Mouse (Mus musculus) erythroblast, adult 5-6 weeks (primary cell): ENCODE measurements at regions not wholly inside any gene's neighbourhood (a gene's known extent, or its start where the extent isn't known, plus 50 kb on each side); places are given as distances from the start of the nearest gene placed in this dataset.
A peak's percentile ranks its signal among the peaks of the same experiment; 100 is the strongest.

Source experiments
- ATAC-seq: replicated peaks from 2 replicates; pipeline ENCODE4 v1.8.0; 2016; ENCODE audit warnings: moderate number of reproducible peaks, mild to moderate bottlenecking, moderate TSS enrichment, inconsistent platforms; ENCODE audit not compliant: poor library complexity, low FRiP score, severe bottlenecking

DNA sequence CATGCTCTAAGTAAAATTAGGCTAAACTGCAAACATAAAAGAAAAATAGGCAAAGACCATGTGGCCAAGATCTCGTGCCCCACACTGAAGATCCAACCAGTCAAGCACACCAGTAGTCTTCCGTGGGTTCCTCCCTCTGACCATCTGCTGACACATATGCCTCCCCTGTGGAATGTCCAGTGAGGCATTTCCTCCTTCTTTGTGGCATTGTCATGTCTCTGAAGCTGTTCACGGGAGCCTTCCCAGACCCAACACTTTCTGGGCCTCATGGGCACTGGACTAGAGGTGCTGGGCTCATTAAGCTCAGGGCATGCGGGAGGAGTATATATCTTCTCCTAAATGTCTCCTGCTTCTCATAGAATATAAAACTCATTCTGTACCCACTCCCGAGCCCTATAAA lies 237.3 kb upstream of the Hes1 start:
- ATAC-seq = no peak

DNA sequence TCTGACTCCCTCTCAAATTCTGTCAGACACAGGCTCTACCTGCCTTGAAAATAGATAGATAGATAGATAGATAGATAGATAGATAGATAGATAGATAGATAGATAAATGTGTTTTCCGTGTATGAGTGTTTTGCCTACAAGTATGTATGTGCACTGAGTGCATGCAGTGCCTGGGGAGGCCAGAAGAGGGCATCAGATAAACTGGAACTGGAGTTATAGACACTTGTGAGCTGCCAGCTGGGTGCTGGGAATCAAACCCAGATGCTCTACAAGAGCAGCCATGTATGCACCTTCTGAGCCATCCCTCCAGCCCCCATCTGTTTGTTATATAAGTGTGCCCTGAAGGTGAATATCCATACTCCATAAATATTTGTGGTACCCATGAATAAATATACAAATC lies 236.4 kb upstream of the Hes1 start:
- ATAC-seq = no peak

GRCm38 (mm10) chr16:29829457-29829856 lies 234.7 kb upstream of the Hes1 start:
- ATAC-seq = no peak

DNA sequence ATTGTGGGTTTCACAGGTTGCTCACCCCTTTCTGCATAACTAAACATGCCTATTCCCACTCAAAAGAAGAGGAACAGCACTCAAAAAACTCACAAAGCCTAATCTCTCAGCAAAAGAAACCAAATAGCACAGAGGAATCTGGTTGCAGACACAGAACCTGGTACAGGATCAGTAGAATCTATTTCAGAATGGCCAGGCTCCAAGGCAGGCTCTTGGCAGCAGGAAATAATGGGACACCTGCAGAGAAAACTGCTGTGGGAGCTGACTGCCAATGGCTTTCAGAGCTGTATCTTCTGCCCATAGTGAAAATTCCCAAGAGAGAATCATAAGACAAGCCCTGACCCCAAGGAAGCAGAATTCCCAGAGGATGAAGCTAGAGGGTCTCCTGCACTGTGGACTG lies 234.1 kb upstream of the Hes1 start:
- no peak for ATAC-seq

- no peak for ATAC-seq
Observed at GRCm38 (mm10) chr16:29833298-29833697, 230.9 kb upstream of the Hes1 start.

DNA sequence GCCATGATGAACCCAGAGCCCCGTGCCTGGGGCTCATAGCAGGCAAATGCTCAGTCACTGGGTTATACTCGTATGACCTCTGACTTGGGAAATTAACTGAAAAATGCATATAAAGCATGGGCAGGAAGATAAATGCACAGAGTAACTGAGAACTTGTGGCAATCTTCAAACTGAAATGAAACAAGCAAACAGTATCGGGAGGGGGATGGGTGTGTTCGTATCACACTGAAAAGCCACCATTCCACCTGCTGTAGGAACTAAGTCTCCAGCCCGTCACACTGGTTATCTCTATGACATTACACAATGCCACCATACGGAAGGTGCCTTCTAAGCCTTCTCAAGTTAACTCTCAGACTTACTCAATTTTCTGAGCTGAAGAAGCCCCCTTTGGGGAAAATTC lies 230.3 kb upstream of the Hes1 start:
- no peak for ATAC-seq

- ATAC-seq = no peak
Observed at GRCm38 (mm10) chr16:29834669-29835068, 229.5 kb upstream of the Hes1 start.

- ATAC-seq = no peak
Observed at GRCm38 (mm10) chr16:29837025-29837629, 227.1 kb upstream of the Hes1 start.

DNA sequence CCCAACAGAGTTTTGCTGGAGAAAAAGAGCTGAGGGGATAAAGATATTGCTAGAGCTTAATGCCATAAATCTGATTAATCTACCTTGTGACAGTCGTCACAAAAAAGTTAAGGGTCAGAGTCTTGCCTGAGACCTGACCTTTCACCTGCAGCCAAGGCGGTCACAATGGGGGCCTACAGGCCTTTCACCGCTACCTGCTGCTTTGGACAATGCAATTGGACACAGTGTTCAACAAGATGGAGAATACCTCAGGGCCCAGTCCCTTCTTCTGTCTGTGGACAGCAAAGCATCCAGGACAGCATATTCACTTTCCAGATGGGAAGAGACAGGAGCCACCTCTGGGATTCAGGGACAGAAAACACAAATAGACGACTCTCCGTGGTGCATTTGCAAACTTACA lies 226.3 kb upstream of the Hes1 start:
- ATAC-seq = no peak

DNA sequence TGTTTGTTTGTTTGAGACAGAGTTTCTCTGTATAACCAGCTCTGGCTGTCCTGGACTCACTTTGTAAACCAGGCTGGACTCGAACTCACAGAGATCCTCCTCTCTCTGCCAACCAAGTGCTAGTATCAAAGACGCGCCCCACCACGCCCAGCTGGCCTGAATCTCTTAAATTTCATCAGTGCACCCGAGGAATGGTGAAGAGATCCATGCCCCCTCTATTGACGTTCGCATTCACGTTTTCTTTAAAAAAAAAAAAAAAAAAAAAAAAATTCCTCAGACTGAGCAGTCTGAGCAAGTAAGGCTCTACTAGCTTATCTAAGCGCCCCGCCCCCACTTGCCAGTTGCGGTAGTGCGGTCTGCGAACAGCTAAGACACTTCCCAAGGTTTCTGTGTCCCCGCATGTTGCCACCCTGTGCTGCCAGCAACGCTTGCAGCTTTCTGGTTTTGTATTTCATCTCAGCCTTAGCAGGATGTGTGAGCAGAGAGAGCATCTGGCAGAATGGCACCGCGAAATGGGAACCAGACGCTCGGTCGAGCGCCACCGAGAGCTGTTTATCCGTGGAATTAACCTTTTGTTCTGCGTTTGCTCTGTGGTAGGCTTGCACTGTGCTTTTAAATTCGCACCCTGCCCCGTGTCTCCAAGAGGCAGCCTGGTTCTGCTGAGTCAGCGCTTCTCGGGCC lies 225.1 kb upstream of the Hes1 start:
- ATAC-seq = peak; percentile 70

DNA sequence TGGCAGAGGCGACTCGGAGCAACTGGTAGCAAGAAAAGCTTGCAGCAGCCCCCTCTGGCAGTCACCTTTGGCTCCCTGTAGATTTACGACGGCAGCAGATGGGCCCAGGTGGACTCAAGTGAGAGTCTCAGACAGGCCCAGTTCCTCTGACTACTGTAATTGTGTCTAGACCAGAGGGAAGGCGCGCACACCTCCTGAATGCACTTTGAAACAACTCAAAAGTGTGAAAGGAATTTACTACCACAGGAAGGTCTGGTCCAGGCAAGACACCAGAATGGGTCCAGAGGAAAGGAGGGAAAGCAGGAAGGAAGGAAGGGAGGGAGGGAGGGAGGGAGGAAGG lies 224.6 kb upstream of the Hes1 start:
- no peak for ATAC-seq

- no peak for ATAC-seq
Observed at GRCm38 (mm10) chr16:29840412-29840811, 223.8 kb upstream of the Hes1 start.

GRCm38 (mm10) chr16:29841132-29841531 lies 223.1 kb upstream of the Hes1 start:
- ATAC-seq = no peak

DNA sequence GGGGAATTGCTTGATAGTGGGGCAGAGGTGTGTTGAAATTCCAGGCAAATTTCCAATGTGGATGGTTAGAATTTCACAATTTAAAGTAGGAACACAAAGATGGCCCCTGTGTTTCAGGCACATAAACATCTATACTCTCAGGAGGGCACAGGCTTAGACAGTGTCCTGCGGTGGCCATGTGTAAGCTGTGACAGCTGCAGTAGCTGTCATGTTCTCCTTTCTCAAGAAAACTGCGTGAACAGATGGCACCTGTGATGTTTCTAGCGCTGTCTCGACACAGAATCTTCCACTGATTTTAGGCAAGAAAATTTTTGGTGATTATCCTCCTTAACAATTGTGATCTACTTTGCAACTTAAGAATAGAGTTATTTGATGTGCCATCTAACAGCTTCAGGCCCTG lies 222.1 kb upstream of the Hes1 start:
- ATAC-seq = no peak

DNA sequence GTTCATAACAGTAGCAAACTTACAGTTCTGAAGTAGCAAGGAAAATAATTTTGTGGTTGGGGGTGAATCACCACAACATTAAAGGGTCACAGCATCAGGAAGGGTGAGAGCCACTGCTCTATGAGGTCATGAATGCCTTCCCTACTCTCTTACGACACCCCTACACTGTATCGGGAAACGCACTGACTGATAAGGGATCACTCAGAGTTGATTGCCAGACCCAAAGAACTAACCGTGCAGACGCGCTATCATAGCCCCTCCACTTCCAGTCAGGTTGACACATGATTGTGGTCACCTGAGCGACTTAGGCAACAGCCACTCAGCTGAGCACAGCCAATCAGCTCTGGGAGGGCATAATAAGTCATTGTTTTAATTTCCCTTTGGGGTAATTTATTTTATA lies 220.7 kb upstream of the Hes1 start:
- ATAC-seq = no peak

DNA sequence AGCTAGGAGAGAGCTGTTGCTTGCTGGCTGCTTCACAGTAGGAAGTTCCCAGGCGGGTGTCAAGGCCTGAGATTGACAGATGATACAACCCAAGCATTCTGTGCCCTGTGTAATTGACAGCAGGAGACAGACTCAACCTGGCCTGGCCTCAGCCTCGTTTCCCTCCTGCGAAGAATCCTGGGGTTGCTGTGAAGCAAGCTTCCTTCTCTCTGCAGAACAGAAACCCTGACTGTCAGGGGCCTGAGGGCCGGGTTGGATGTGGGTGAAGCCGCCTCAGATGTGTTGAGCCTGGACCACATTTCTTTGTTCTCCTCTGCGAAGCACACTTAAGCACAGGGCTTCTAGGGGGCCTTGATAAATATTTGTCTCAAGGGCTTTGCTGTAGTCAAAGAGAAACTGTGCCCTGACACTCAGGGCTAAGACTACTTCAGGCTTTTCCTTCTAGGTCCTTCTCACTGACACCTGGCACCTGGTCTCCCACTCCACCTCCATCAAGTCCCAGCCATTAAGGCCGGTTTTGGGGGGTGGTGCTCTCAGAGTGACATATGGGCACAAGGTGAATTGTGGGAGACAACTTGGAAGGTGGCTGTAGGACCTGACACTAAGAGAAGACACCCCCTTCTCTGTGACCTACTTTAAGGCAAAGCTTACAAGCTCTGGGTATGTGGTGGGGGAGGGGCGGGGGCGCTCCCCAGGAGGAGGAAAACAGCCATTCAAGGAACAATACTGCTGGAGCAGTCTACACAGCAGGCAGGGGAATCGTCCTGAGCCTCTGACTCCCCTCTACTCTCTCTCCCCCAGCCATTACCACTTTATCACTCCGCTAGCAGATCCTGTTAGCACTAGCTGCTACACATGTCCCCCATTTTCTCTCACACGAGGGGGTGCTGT lies 219.2 kb upstream of the Hes1 start:
- no peak for ATAC-seq

DNA sequence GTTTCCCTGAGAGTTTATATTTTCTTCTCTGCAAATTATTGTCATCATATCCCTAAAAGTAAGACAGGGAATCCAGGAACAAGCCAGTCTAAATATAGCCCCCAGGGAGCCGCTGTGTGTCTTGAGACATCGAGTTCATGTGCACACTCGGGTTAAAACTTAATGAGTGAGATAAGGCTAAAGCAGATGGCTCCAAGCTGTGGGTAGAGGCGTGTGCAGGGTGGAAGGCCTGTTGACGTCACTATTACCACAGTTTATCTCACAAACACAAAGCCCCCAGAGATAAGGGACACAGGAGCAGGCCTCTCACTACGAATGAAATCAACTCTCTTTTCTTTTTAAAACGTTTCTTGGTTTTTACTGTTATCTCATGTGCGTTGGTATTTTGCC lies 218.6 kb upstream of the Hes1 start:
- ATAC-seq = 0 out of 2 replicates have a peak, but pooled peaks have one; percentile 41

- no peak for ATAC-seq
Observed at GRCm38 (mm10) chr16:29847059-29847458, 217.1 kb upstream of the Hes1 start.

DNA sequence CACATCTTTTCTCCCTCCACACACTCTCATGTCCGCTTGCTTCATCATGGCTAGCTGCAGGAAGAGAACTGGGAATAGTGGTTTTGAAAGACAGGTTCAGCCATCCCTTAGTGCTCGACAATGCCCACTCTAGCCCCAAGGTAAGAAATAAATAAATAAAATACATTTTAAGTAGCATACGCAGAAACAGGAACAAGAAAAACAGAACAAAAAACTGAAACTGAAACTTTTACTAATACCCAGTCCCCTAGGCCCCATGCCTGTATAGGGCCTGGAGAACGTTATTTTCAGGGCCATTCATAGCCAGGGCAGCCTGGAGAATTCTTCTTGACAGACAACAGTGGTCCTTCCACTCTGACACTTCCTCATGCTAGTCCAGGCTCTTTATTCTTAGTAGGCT lies 216.4 kb upstream of the Hes1 start:
- no peak for ATAC-seq

DNA sequence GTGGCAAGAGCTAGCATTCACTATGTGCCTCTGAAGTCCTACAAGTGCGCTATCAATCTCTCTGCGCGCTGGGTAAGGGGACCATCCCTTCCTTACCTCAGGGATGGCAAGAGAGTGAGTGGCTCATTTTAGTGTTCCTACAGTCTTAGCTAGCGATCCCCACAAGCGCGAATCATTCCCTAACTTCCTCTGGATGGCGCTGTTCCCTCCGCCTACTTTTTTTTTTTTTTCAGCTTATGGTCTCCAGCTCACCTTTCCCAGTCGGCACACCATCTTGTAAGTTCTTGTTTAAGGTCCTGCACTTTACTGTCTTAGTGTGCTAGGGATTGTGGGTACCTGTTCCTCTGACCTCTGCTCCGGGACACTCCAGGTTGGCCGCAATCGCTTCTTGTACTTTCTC lies 215.7 kb upstream of the Hes1 start:
- ATAC-seq = no peak

GRCm38 (mm10) chr16:29849511-29849910 lies 214.7 kb upstream of the Hes1 start:
- ATAC-seq = no peak
